Mouse (Mus musculus) intestine, postnatal 0 days (tissue): ENCODE results near the gene Sh2d7. TPM values are rescaled to one million over a fixed set of nuclear protein-coding genes. Genes with fewer than 3 reads are reported as not detected.

Experiments used
- ATAC-seq: fragments of 200-750 bp; cut with Nextera tagmentation; 2 replicates; pipeline ENCODE4 v1.8.0; 2017; ENCODE audit warnings: mild to moderate bottlenecking, moderate TSS enrichment, moderate library complexity
- H3K27ac ChIP-seq: fragments of 300-500 bp; sonication (generic); 2 replicates; pipeline ENCODE4 v1.5.1; 2014; ENCODE audit warnings: mild to moderate bottlenecking, low read depth, low read length, moderate library complexity
- H3K27me3 ChIP-seq: fragments of 300-500 bp; sonication (generic); replicated peaks from 2 replicates; pipeline ENCODE4 v1.6.1; 2014; ENCODE audit warnings: low read length, mixed read lengths; ENCODE audit not compliant: control insufficient read depth, insufficient read depth
- H3K36me3 ChIP-seq: fragments of 300-500 bp; sonication (generic); 2 replicates; pipeline ENCODE4 v1.6.1; 2014; ENCODE audit warnings: mild to moderate bottlenecking, moderate library complexity; ENCODE audit not compliant: control insufficient read depth, insufficient read depth
- H3K4me1 ChIP-seq: fragments of 300-500 bp; sonication (generic); replicated peaks from 2 replicates; pipeline ENCODE4 v1.6.1; 2014; ENCODE audit warnings: antibody characterized with exemption, low read length, mixed read lengths; ENCODE audit not compliant: control insufficient read depth, insufficient read depth
- H3K4me2 ChIP-seq: fragments of 300-500 bp; sonication (generic); replicated peaks from 2 replicates; pipeline ENCODE4 v1.6.1; 2014; ENCODE audit warnings: low read depth, mild to moderate bottlenecking, moderate library complexity
- H3K4me3 ChIP-seq: fragments of 300-500 bp; sonication (generic); 2 replicates; pipeline ENCODE4 v1.5.1; 2014; ENCODE audit warnings: low read depth, low read length
- H3K9ac ChIP-seq: fragments of 300-500 bp; sonication (generic); 2 replicates; pipeline ENCODE4 v1.6.1; 2014; ENCODE audit warnings: mild to moderate bottlenecking, low read depth, low read length
- H3K9me3 ChIP-seq: fragments of 300-500 bp; sonication (generic); 2 replicates; pipeline ENCODE4 v1.6.1; 2016; ENCODE audit warnings: mixed run types; ENCODE audit not compliant: control insufficient read depth
- CTCF ChIP-seq: sonication (generic); IDR thresholded peaks from 2 replicates; pipeline ENCODE4 v1.5.1; 2016; ENCODE audit warnings: low read depth, mild to moderate bottlenecking, control low read depth, antibody characterized with exemption, moderate library complexity
- WGBS: fragments of 180-500 bp; shearing (Covaris S2); extraction: QIAGEN DNeasy Blood & Tissue Kit; methylation state at CpG from one replicate; pipeline ENCODE4 v1.1.7; 2014; 5-methylcytosine and 5-hydroxymethylcytosine counted together
- polyA plus RNA-seq: library from polyadenylated mRNA; unstranded; fragments of >200 nt; fragmentation: Nextera tagmentation; extraction: Ambion mirVana; gene quantifications from 2 replicates; pipeline ENCODE4 v1.2.1, GENCODE M21; 2015

Gene Sh2d7
- polyA plus RNA-seq, 1 experiment from 2014 or later, result not detected

GRCm38 (mm10) chr9:54537030-54537429 lies 1.8 kb upstream of the Sh2d7 start:
- Histone ChIP-seq H3K4me2 (no peak overlapping the region), H3K27me3 (no peaks in the 10 kb centered on the region), H3K9me3 (no peaks in the 10 kb centered on the region), H3K27ac (no peak overlapping the region), H3K4me3 (no peak overlapping the region), H3K4me1 (no peaks in the 10 kb centered on the region), H3K9ac (no peak overlapping the region), H3K36me3 (no peaks in the 10 kb centered on the region)
- no peak for TF ChIP-seq CTCF
- WGBS, result 53% methylated on average over 4 of the region's 4 CpGs
- no peak for ATAC-seq

GRCm38 (mm10) chr9:54537480-54537879 lies 1.3 kb upstream of the Sh2d7 start:
- Histone ChIP-seq H3K27ac (no peak overlapping the region), H3K9me3 (no peaks in the 10 kb centered on the region), H3K27me3 (no peaks in the 10 kb centered on the region), H3K4me3 (no peak overlapping the region), H3K9ac (no peak overlapping the region), H3K4me1 (no peaks in the 10 kb centered on the region), H3K36me3 (no peaks in the 10 kb centered on the region), H3K4me2 (no peak overlapping the region)
- ATAC-seq, result no peak
- no peak for TF ChIP-seq CTCF
- WGBS, result 78% methylated on average over 3 of the region's 3 CpGs

GRCm38 (mm10) chr9:54538244-54538643 lies 540 bp upstream of the Sh2d7 start:
- 86% methylated on average over 3 of the region's 3 CpGs for WGBS
- Histone ChIP-seq H3K27ac (no peak overlapping the region), H3K4me1 (no peaks in the 10 kb centered on the region), H3K9me3 (no peaks in the 10 kb centered on the region), H3K4me3 (no peak overlapping the region), H3K4me2 (no peak overlapping the region), H3K27me3 (no peaks in the 10 kb centered on the region), H3K9ac (no peak overlapping the region), H3K36me3 (no peaks in the 10 kb centered on the region)
- TF ChIP-seq CTCF, result no peak
- no peak for ATAC-seq

- ATAC-seq, result no peak
- Histone ChIP-seq H3K36me3 (no peaks in the 10 kb centered on the region), H3K9ac (no peak overlapping the region), H3K4me3 (no peak overlapping the region), H3K27me3 (no peaks in the 10 kb centered on the region), H3K27ac (no peak overlapping the region), H3K4me1 (no peaks in the 10 kb centered on the region), H3K4me2 (no peak overlapping the region), H3K9me3 (no peaks in the 10 kb centered on the region)
- 72% methylated on average over 5 of the region's 5 CpGs for WGBS
- no peak for TF ChIP-seq CTCF
Observed at GRCm38 (mm10) chr9:54540801-54541200, 2.0 kb downstream of the Sh2d7 start.

- ATAC-seq, result no peak
- Histone ChIP-seq H3K27ac (no peak overlapping the region), H3K27me3 (no peaks in the 10 kb centered on the region), H3K4me2 (no peak overlapping the region), H3K9me3 (no peaks in the 10 kb centered on the region), H3K36me3 (no peaks in the 10 kb centered on the region), H3K4me1 (no peaks in the 10 kb centered on the region), H3K9ac (no peak overlapping the region), H3K4me3 (no peak overlapping the region)
- no peak for TF ChIP-seq CTCF
- WGBS, result 85% methylated on average over 9 of the region's 9 CpGs
Observed at GRCm38 (mm10) chr9:54544212-54544953, 5.6 kb downstream of the Sh2d7 start.

GRCm38 (mm10) chr9:54544954-54545315 lies 6.2 kb downstream of the Sh2d7 start:
- H3K36me3 ChIP-seq, result no peaks in the 10 kb centered on the region
- ATAC-seq, result no peak
- H3K9ac ChIP-seq, result no peak overlapping the region
- H3K9me3 ChIP-seq, result no peaks in the 10 kb centered on the region
- H3K4me3 ChIP-seq, result no peak overlapping the region
- WGBS, result 86% methylated on average over 4 of the region's 4 CpGs
- no peak overlapping the region for H3K4me2 ChIP-seq
- no peak overlapping the region for H3K27ac ChIP-seq
- TF ChIP-seq CTCF, result no peak
- no peaks in the 10 kb centered on the region for H3K27me3 ChIP-seq
- no peaks in the 10 kb centered on the region for H3K4me1 ChIP-seq
